Mouse (Mus musculus) frontal cortex, adult 2 months (tissue): Measurements from ENCODE around the gene Gm26727. TPM values are rescaled to one million over a fixed set of nuclear protein-coding genes. Genes with fewer than 3 reads are reported as not detected.
"Not testable (repeated sequence)": the region's sequence is repeated elsewhere in the genome, so short reads cannot be mapped to it uniquely, and the experiment has no call there.

Source experiments
- DNase-seq, 2 experiments: peaks; one replicate each; pipeline ENCODE4 v3.0.0; 2022; ENCODE audit warnings: low spot score in 1 of 2; ENCODE audit errors: extremely low spot score in 1 of 2
- polyA plus RNA-seq: library from polyadenylated mRNA; depleted of rRNA; stranded (reverse); fragments of >200 nt; gene quantifications from 2 replicates; pipeline ENCODE4 v1.2.3, GENCODE M21; 2012; rRNA removed

Gm26727 gene
- polyA plus RNA-seq = not detected in 2 replicates

DNA sequence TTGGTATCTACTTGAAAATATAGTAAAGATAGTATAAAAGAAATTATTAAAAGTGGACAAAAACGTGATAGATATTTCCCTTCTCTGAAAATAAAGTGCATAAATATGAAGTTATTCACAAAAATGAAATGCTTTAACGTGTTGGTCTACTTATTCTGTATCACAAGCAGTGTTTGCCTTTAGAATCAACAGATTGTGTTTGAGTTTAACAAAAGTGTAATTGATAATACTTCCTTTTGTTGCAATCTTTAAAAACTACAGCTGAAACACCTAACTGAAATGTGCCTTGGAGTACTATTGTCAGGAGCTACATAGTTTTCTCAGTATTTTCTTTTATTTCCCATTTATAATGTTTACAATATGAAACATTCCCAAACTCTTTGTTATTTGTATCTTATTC, at the start of gene Gm26727:
Gene Gm26727 (minus strand): TSS at position 101 of the 400 bp plus-strand sequence.
- no peak for DNase-seq

GRCm38 (mm10) chr2:67481051-67481450, 48.1 kb upstream of the Gm26727 start:
- no peak for DNase-seq

DNA sequence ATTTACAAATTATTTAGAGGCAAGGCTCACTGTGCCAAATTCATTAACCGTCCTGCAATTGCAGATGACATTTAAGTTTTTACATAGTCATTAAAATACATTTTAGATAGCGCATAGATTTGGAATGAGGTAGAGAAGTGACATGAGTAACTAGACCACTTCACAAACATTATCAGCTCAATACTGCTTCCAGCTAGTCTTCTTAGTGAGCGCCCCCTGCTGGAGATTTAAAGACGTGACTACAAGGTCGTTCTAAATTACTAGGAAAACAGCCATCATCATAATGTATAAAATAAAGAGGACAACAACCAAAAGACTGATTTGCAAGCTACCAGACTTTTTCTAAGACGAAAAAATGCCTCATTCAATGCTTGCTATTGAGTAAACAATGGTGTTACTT, 44.8 kb upstream of the Gm26727 start:
- peak in 1 of 2 experiments; percentile 77 for DNase-seq

GRCm38 (mm10) chr2:67470030-67470429, 37.0 kb upstream of the Gm26727 start:
- DNase-seq = not testable (repeated sequence)

- DNase-seq = peak in 1 of 2 experiments; percentile 35
These were observed 34.1 kb upstream of the Gm26727 start for GRCm38 (mm10) chr2:67467036-67467435.

DNA sequence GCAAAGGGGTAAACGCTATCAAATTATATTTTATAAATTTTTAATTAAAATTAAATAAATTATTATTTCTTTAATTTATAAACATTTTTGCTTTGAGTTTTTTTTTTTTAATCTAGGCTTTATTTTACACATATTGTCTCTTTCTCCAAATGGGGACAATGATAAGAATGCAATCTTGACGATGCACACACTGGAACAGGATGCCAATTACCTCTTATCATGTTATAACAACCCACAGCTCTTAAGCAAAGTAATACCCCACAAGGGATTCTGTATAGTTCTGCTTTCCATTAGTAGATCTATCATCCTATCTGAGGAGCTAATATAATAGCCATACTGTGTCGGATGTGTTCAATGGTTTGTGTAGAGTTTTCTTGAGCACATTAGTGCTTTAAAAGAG, 27.9 kb upstream of the Gm26727 start:
- DNase-seq = no peak

- DNase-seq = peak in 1 of 2 experiments; percentile 55
These were observed 14.2 kb upstream of the Gm26727 start for GRCm38 (mm10) chr2:67447206-67447605.

DNA sequence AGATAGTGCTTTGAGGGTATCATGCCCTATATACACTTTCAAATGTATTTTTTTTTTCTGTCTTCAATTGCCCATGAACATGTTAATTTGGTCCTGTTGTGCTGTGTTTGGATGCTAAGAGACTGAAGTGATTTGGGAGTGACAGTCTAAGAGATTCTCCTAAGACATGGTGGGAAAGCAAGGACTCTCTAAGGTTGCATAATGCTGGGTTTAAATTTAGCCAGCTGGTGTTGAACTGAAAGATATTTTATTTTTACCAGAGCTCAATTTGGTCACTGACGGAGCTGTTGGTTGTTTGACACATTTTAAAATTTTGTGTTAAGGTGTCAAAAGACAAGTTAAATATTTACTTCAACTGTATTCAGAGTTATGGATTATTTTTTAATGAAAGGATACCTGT, 13.8 kb upstream of the Gm26727 start:
- DNase-seq = no peak

DNA sequence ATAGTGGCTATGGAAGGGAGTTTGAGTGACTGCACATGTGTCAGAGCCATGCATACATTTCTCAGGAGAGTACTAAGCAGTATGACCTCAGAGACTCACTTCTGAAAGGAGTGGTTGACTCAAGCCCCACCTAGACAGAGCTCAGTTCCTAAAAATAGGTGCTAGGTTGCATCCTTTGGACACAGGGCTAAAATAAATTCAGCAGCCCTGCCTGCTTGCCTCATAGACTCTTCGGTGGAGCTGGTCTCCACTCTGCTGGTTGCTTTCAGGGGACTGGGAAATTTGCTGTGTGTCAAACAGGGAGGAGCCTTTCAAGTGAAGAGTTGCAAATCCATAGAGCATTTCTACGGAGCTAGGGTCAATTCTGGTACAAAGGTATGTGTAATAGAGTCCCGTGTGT, 12.8 kb upstream of the Gm26727 start, which contains the start of gene Xirp2:
Gene Xirp2 (plus strand): TSS at position 223 of the 400 bp plus-strand sequence.
- DNase-seq = no peak

GRCm38 (mm10) chr2:67438309-67438708, 5.3 kb upstream of the Gm26727 start:
- no peak for DNase-seq

DNA sequence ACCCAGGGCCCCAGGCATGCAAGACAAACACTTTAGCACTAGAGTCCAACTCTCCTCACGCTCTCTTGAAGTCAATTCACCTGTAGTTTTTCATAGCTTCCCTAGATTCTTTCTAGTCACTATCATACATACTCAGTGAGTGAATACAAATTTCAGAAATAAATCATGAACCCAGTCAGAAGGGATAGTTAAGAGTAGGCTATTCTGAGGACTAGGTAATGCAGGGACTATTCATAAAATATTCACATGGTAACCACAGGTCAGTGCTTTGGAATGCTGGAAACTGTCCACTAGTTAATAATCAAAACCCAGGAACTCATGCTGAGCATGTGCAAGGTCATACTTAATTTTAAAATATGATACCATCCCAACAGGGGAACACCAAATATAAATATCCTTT, 10.2 kb downstream of the Gm26727 start:
- DNase-seq = no peak

DNA sequence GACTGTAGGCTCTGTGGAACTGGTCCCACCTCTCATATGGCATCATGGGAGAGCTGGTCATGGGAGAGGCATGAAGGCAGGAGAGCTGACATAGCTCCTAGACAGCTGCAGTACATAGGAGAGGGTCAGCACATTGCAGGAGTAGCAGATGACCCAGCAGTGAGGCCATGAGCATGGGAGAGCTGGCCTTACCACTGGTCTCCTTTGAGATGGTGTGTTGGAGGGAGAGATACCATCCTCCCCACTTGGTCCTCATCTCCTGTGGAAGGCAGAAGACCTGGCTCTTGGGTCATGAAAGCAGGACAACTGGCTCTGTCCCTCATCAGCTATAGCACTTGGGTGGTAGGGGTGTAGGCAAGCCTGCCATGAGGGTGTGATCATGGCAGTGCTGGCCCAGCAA, 12.1 kb downstream of the Gm26727 start:
- no peak for DNase-seq

GRCm38 (mm10) chr2:67413425-67413824, 19.6 kb downstream of the Gm26727 start, which contains the start of gene Gm21830:
Gene Gm21830, plus strand, starts transcription at chr2:67413725.
- DNase-seq = not testable (repeated sequence)

Other genes starting within 250 kb of the Gm26727 start
- gene Gm21830, start 19.5 kb downstream of the Gm26727 start, polyA plus RNA-seq = not detected in 2 replicates
- gene Xirp2, start 12.8 kb upstream of the Gm26727 start, polyA plus RNA-seq = 0.02 TPM in 2 replicates
- 25.4 and 26.4 TPM in 2 replicates for gene B3galt1, start 132.7 kb upstream of the Gm26727 start, polyA plus RNA-seq